Mouse (Mus musculus): ENCODE data around the gene Sirt2. TPM values are rescaled to one million over a fixed set of nuclear protein-coding genes. Genes with fewer than 3 reads are reported as not detected.
A peak's percentile ranks its signal among the peaks of the same experiment; 100 is the strongest.

Sirt2 gene
- polyA plus RNA-seq, 1 experiment from 2014 or later: 104 TPM

DNA sequence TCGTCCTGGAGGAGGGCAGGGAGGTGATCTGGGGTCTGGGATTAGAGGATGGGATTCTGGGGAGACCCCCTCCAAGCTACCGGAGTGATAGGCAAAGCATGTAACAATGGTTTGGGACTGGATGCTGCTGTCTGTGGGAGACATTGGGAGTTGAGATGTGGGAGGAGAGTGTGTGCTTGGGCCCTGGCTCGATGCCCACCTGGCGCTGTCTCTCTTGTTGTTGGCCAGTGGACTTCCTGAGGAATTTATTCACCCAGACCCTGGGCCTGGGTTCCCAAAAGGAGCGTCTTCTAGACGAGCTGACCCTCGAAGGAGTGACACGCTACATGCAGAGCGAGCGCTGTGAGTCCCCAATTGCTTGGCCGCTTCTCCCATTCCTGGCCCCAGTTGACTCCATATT, 5.3 kb downstream of the Sirt2 start:
- Histone ChIP-seq H3K27me3 (ENCODE audit: control insufficient read depth, insufficient read depth, low read length) (no peaks in the 10 kb centered on the region), H3K4me1 (ENCODE audit: control insufficient read depth, insufficient read depth, low read length) (peaks cover 10% of the 10 kb centered on the region), H3K4me2 (ENCODE audit: low read length) (no peak overlapping the region), H3K36me3 (ENCODE audit: control insufficient read depth, insufficient read depth, low read length) (peaks cover 14% of the 10 kb centered on the region; the same call in 1 of the 2 replicates), H3K4me3 (replicated peaks; ENCODE audit: low read depth, low read length) (no peak overlapping the region), H3K9me3 (ENCODE audit: control insufficient read depth, low read length) (no peaks in the 10 kb centered on the region), H3K9ac (replicated peaks; ENCODE audit: low read length) (no peak overlapping the region), H3K27ac (replicated peaks; ENCODE audit: low read depth, low read length) (no peak overlapping the region)
- DNase-seq: no peak
- 92% methylated on average over 11 of the region's 11 CpGs for WGBS
- no peak for ATAC-seq (ENCODE audit: low FRiP score, low TSS enrichment)

DNA sequence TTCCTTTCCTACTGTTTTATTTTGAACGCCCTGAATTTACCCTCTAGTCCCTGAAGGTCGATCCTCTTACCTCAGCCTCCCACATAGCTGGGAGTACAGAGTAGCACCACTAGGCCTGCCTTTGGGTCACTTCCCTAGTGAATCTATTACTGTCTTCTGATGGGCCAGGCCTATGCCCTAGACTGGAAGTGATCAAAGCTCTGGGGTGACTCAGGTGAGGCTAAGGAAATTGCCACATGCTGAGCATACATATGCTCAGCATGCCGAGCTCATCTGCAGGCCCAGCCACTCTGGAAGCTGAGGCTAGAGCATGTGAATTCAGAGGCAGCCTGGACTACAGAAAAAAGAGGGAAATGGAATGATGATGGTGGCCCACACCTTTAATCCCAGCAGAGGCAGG, 6.6 kb downstream of the Sirt2 start:
- no peaks in the 10 kb centered on the region for H3K27me3 ChIP-seq (ENCODE audit: control insufficient read depth, insufficient read depth, low read length)
- WGBS: 84% methylated on average over 3 of the region's 3 CpGs
- no peak overlapping the region for H3K4me3 ChIP-seq (replicated peaks; ENCODE audit: low read depth, low read length)
- H3K4me1 ChIP-seq (ENCODE audit: control insufficient read depth, insufficient read depth, low read length): no peaks in the 10 kb centered on the region
- peaks cover 25% of the 10 kb centered on the region; the same call in 1 of the 2 replicates for H3K36me3 ChIP-seq (ENCODE audit: control insufficient read depth, insufficient read depth, low read length)
- DNase-seq (no peak), ATAC-seq (ENCODE audit: low FRiP score, low TSS enrichment) (no peak)
- no peaks in the 10 kb centered on the region for H3K9me3 ChIP-seq (ENCODE audit: control insufficient read depth, low read length)
- no peak overlapping the region for H3K27ac ChIP-seq (replicated peaks; ENCODE audit: low read depth, low read length)
- no peak overlapping the region for H3K9ac ChIP-seq (replicated peaks; ENCODE audit: low read length)
- H3K4me2 ChIP-seq (ENCODE audit: low read length): no peak overlapping the region

DNA sequence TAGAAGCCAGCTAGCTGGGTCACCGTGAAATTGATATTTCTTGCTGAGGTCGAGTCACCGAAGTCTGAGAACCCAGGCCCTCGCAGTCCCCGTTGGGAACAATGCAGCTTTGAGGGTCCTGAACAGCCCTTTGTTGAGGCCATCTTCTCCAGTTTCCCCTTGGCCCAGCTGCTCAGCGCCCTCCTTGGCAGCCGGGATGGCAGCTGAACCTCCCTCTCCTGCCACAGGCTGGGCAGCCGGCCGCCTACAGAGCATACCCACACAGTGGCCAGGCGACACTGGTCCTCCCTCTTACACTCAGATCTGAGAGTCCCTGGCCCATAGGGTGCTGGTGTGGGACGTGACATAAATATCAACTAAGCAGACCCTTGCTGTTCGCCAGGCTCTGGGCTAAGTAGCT, 7.6 kb downstream of the Sirt2 start:
- H3K36me3 ChIP-seq (ENCODE audit: control insufficient read depth, insufficient read depth, low read length): peaks cover 25% of the 10 kb centered on the region; the same call in 1 of the 2 replicates
- ATAC-seq (ENCODE audit: low FRiP score, low TSS enrichment) (peak; percentile 66; the same call in 1 of the 2 replicates), DNase-seq (peak; percentile 51)
- no peaks in the 10 kb centered on the region for H3K4me1 ChIP-seq (ENCODE audit: control insufficient read depth, insufficient read depth, low read length)
- no peak overlapping the region for H3K4me3 ChIP-seq (replicated peaks; ENCODE audit: low read depth, low read length)
- H3K9me3 ChIP-seq (ENCODE audit: control insufficient read depth, low read length): no peaks in the 10 kb centered on the region
- H3K27me3 ChIP-seq (ENCODE audit: control insufficient read depth, insufficient read depth, low read length): no peaks in the 10 kb centered on the region
- no peak overlapping the region for H3K9ac ChIP-seq (replicated peaks; ENCODE audit: low read length)
- WGBS: 46% methylated on average over 12 of the region's 12 CpGs
- peak overlapping the region; percentile 39; the same call in 1 of the 2 replicates for H3K27ac ChIP-seq (replicated peaks; ENCODE audit: low read depth, low read length)
- H3K4me2 ChIP-seq (ENCODE audit: low read length): no peak overlapping the region

DNA sequence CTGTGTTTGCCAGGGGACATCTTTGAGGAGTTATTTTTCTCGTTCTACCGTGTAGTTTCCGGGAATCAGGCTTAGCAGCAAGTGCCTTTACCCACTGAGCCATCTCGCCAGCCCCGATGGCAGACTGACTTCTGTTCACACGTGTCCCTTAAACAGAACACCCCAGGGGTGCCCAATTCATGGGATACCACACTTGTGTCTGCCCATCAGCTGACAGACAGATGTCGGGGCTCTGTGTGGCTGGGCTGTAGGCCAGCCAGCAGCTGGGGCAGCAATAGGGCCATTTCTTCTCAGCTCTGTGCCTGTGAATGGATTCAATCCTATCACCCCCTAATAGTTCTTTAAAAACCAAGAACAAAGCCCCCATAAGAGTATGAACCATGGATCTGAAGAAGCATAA, 8.6 kb downstream of the Sirt2 start:
- Histone ChIP-seq H3K36me3 (ENCODE audit: control insufficient read depth, insufficient read depth, low read length) (peaks cover 25% of the 10 kb centered on the region; the same call in 1 of the 2 replicates), H3K4me1 (ENCODE audit: control insufficient read depth, insufficient read depth, low read length) (no peaks in the 10 kb centered on the region), H3K27me3 (ENCODE audit: control insufficient read depth, insufficient read depth, low read length) (no peaks in the 10 kb centered on the region), H3K9ac (replicated peaks; ENCODE audit: low read length) (no peak overlapping the region), H3K4me3 (replicated peaks; ENCODE audit: low read depth, low read length) (no peak overlapping the region), H3K27ac (replicated peaks; ENCODE audit: low read depth, low read length) (no peak overlapping the region), H3K4me2 (ENCODE audit: low read length) (no peak overlapping the region), H3K9me3 (ENCODE audit: control insufficient read depth, low read length) (no peaks in the 10 kb centered on the region)
- 86% methylated on average over 7 of the region's 7 CpGs for WGBS
- DNase-seq (no peak), ATAC-seq (ENCODE audit: low FRiP score, low TSS enrichment) (no peak)

DNA sequence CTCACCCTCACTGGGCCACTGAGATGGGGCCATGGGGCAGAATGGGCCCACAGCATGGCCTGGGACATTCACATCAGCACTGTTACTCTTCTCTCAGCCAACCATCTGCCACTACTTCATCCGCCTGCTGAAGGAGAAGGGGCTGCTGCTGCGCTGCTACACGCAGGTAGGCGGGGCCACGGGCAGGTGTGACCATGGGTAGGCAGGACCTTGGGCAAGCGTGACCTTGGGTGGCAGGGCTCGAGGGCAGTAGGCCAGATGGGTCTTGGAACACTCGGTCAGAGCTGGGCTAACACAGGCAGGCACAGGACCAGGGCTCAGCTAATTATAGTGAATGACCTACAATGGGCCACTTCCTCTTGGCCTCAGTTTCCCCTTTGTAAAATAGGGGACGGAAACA, 12.3 kb downstream of the Sirt2 start:
- Histone ChIP-seq H3K4me2 (ENCODE audit: low read length) (no peak overlapping the region), H3K27ac (replicated peaks; ENCODE audit: low read depth, low read length) (no peak overlapping the region), H3K36me3 (ENCODE audit: control insufficient read depth, insufficient read depth, low read length) (peaks cover 26% of the 10 kb centered on the region), H3K4me1 (ENCODE audit: control insufficient read depth, insufficient read depth, low read length) (no peaks in the 10 kb centered on the region), H3K27me3 (ENCODE audit: control insufficient read depth, insufficient read depth, low read length) (no peaks in the 10 kb centered on the region), H3K9me3 (ENCODE audit: control insufficient read depth, low read length) (no peaks in the 10 kb centered on the region), H3K4me3 (replicated peaks; ENCODE audit: low read depth, low read length) (no peak overlapping the region), H3K9ac (replicated peaks; ENCODE audit: low read length) (no peak overlapping the region)
- 86% methylated on average over 9 of the region's 9 CpGs for WGBS
- no peak for ATAC-seq (ENCODE audit: low FRiP score, low TSS enrichment)
- no peak for DNase-seq

DNA sequence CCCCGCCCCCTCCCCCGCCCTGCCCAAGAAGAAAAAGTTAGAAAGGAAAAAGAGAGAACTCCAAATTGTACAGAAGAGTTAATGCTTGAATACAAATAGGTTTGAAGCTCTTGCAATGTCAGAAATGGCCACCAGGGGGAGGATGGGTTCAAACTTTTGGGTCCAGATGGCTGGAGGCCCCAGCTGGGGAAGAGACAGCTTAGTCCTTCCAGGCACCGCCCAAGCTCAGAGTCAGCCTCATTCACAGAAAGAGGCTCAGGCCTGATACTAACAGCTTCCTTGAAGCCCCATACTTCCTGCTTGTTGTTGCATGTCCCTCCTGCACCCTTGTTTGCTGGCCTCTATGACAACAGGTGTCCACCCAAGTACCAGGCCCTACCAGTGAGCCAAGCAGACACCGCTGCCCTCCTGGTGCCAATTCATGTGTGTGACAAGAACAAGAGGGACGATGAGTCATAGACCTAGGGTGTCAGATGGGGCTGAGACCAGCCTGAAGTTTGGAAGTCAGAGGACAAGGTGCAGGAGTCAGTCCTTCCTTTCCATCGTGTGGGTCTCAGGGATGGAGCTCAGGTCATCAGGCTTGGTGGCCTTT, 13.6 kb downstream of the Sirt2 start:
- Histone ChIP-seq H3K27ac (replicated peaks; ENCODE audit: low read depth, low read length) (no peak overlapping the region), H3K36me3 (ENCODE audit: control insufficient read depth, insufficient read depth, low read length) (peaks cover 36% of the 10 kb centered on the region), H3K9me3 (ENCODE audit: control insufficient read depth, low read length) (no peaks in the 10 kb centered on the region), H3K9ac (replicated peaks; ENCODE audit: low read length) (no peak overlapping the region), H3K4me1 (ENCODE audit: control insufficient read depth, insufficient read depth, low read length) (no peaks in the 10 kb centered on the region), H3K4me2 (ENCODE audit: low read length) (no peak overlapping the region), H3K27me3 (ENCODE audit: control insufficient read depth, insufficient read depth, low read length) (no peaks in the 10 kb centered on the region), H3K4me3 (replicated peaks; ENCODE audit: low read depth, low read length) (no peak overlapping the region)
- 0 out of 2 replicates have a peak, but pooled peaks have one; percentile 31 for ATAC-seq (ENCODE audit: low FRiP score, low TSS enrichment)
- WGBS: 48% methylated on average over 6 of the region's 6 CpGs
- DNase-seq: peak; percentile 93

DNA sequence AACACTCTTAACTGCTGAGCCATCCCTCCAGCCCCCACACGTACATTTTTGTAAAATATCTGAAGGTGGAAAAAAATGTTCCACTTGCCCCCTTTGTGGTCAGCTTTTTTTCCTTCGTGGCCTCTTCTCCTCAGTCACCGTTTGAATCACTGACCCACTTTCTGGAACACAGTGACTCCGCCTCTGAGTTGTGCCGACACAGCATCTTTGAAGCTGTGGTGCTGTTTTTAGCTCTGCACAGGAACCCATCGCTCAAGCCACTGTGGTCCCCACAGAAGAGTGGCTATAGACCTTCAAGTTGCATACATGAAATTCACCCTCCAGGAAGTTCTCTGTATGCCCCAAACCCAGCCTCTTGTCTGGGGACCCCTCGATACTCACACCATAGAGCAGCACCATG, 14.3 kb downstream of the Sirt2 start:
- ATAC-seq (ENCODE audit: low FRiP score, low TSS enrichment) (no peak), DNase-seq (no peak)
- WGBS: 86% methylated on average over 7 of the region's 7 CpGs
- Histone ChIP-seq H3K4me2 (ENCODE audit: low read length) (no peak overlapping the region), H3K27ac (replicated peaks; ENCODE audit: low read depth, low read length) (no peak overlapping the region), H3K9ac (replicated peaks; ENCODE audit: low read length) (no peak overlapping the region), H3K4me1 (ENCODE audit: control insufficient read depth, insufficient read depth, low read length) (no peaks in the 10 kb centered on the region), H3K27me3 (ENCODE audit: control insufficient read depth, insufficient read depth, low read length) (no peaks in the 10 kb centered on the region), H3K36me3 (ENCODE audit: control insufficient read depth, insufficient read depth, low read length) (peaks cover 39% of the 10 kb centered on the region), H3K4me3 (replicated peaks; ENCODE audit: low read depth, low read length) (no peak overlapping the region), H3K9me3 (ENCODE audit: control insufficient read depth, low read length) (no peaks in the 10 kb centered on the region)

DNA sequence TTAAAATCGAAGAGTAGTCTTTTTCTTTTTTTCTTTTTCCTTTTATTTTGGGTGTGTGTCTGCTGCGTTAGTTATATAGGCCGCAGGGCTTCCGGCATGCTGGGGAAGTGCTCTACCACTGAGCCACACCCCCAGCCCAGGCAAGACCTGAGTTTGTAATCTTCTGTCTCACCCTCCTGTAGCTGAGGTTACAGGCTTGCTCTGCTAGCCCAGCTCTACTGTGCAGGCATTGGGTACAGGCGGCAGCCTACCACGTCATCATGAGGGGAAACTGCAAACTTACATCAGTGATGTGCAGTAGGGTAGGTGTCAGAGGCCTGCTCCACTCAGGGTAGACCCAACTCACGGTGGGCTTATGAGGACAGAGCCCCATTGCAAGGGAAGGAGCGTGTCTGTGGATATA, 14.7 kb downstream of the Sirt2 start:
- WGBS: 92% methylated on average over 8 of the region's 8 CpGs
- no peak overlapping the region for H3K4me2 ChIP-seq (ENCODE audit: low read length)
- H3K27me3 ChIP-seq (ENCODE audit: control insufficient read depth, insufficient read depth, low read length): no peaks in the 10 kb centered on the region
- H3K4me1 ChIP-seq (ENCODE audit: control insufficient read depth, insufficient read depth, low read length): no peaks in the 10 kb centered on the region
- H3K9ac ChIP-seq (replicated peaks; ENCODE audit: low read length): no peak overlapping the region
- ATAC-seq (ENCODE audit: low FRiP score, low TSS enrichment): no peak
- no peaks in the 10 kb centered on the region for H3K9me3 ChIP-seq (ENCODE audit: control insufficient read depth, low read length)
- no peak for DNase-seq
- H3K36me3 ChIP-seq (ENCODE audit: control insufficient read depth, insufficient read depth, low read length): peaks cover 41% of the 10 kb centered on the region
- H3K27ac ChIP-seq (replicated peaks; ENCODE audit: low read depth, low read length): no peak overlapping the region
- H3K4me3 ChIP-seq (replicated peaks; ENCODE audit: low read depth, low read length): no peak overlapping the region

DNA sequence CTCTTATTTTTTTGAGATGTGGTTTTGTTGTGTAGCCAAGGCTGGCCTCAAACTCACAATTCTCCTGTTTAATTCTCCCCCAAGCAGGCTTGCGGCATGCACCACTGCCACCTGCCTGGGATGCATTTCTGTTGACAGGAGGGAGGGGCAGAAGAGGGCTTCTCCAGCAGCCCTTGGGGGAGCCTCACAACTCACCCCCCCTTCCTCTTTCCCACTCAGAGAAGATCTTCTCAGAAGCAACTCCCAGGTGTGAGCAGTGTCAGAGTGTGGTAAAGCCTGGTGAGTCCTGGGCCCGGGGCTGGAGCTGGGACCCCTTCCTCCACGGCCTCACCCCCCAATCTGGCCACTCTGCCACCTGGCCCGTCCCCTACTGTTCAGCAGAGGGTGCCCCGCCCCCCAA, 18.6 kb downstream of the Sirt2 start:
- H3K27ac ChIP-seq (replicated peaks; ENCODE audit: low read depth, low read length): no peak overlapping the region
- H3K27me3 ChIP-seq (ENCODE audit: control insufficient read depth, insufficient read depth, low read length): no peaks in the 10 kb centered on the region
- no peak overlapping the region for H3K9ac ChIP-seq (replicated peaks; ENCODE audit: low read length)
- H3K36me3 ChIP-seq (ENCODE audit: control insufficient read depth, insufficient read depth, low read length): peaks cover 42% of the 10 kb centered on the region
- no peak overlapping the region for H3K4me3 ChIP-seq (replicated peaks; ENCODE audit: low read depth, low read length)
- no peak overlapping the region for H3K4me2 ChIP-seq (ENCODE audit: low read length)
- no peaks in the 10 kb centered on the region for H3K4me1 ChIP-seq (ENCODE audit: control insufficient read depth, insufficient read depth, low read length)
- WGBS: 72% methylated on average over 5 of the region's 5 CpGs
- no peak for ATAC-seq (ENCODE audit: low FRiP score, low TSS enrichment)
- no peaks in the 10 kb centered on the region for H3K9me3 ChIP-seq (ENCODE audit: control insufficient read depth, low read length)
- no peak for DNase-seq
